Mouse (Mus musculus) myocyte (in vitro differentiated cells): ENCODE measurements around the gene Man2a1. TPM values are rescaled to one million over a fixed set of nuclear protein-coding genes. Genes with fewer than 3 reads are reported as not detected.

Experiments
- H3K27me3 ChIP-seq: one replicate; pipeline ENCODE4 v1.6.1; 2011; ENCODE audit not compliant: control insufficient read depth, insufficient read depth, insufficient read length
- H3K36me3 ChIP-seq: one replicate; pipeline ENCODE4 v1.6.1; 2011; ENCODE audit not compliant: control insufficient read depth, insufficient read depth
- H3K4me2 ChIP-seq: one replicate; pipeline ENCODE4 v1.6.1; 2011; ENCODE audit warnings: low read depth, control low read depth
- H3K4me3 ChIP-seq: one replicate; pipeline ENCODE4 v1.5.1; 2011; ENCODE audit warnings: mild to moderate bottlenecking, control low read depth, moderate library complexity
- H3K79me2 ChIP-seq: one replicate; pipeline ENCODE4 v1.6.1; 2011; ENCODE audit not compliant: control insufficient read depth, insufficient read depth
- H3ac ChIP-seq: one replicate; pipeline ENCODE4 v1.6.1; 2011; ENCODE audit not compliant: control insufficient read depth, insufficient read length
- CEBPB ChIP-seq: IDR thresholded peaks from 2 replicates; pipeline ENCODE4 v1.6.1; 2011; ENCODE audit warnings: mild to moderate bottlenecking, moderate library complexity; ENCODE audit not compliant: poor library complexity, insufficient read depth, severe bottlenecking
- E2F4 ChIP-seq: IDR thresholded peaks from one replicate; pipeline ENCODE4 v1.6.1; 2011; ENCODE audit warnings: mild to moderate bottlenecking, control low read depth, moderate library complexity; ENCODE audit not compliant: insufficient read depth
- MAX ChIP-seq: IDR thresholded peaks from one replicate; pipeline ENCODE4 v1.6.1; 2011; ENCODE audit warnings: low read depth, mild to moderate bottlenecking, control low read depth
- MYOD1 ChIP-seq, 3 experiments: IDR thresholded peaks; one replicate each; pipeline ENCODE4 v1.6.1; 2011; ENCODE audit warnings: control low read depth in 2 of 3, low read depth in 2 of 3, mild to moderate bottlenecking in 2 of 3, moderate library complexity in 1 of 3; ENCODE audit not compliant: insufficient read length in 2 of 3, control insufficient read depth in 1 of 3
- MYOG ChIP-seq, 3 experiments: IDR thresholded peaks; one replicate each; pipeline ENCODE4 v1.6.1; 2011; ENCODE audit warnings: control low read depth in 2 of 3, low read depth in 2 of 3, mild to moderate bottlenecking in 2 of 3; ENCODE audit not compliant: insufficient read length in 2 of 3, control insufficient read depth in 1 of 3, insufficient read depth in 1 of 3
- POLR2A ChIP-seq: IDR thresholded peaks from one replicate; pipeline ENCODE4 v1.6.1; 2011; ENCODE audit warnings: low read depth, mild to moderate bottlenecking, control low read depth, moderate library complexity; ENCODE audit not compliant: insufficient read length
- POLR2AphosphoS2 ChIP-seq: IDR thresholded peaks from one replicate; pipeline ENCODE4 v1.6.1; 2011; ENCODE audit warnings: low read depth, control low read depth; ENCODE audit not compliant: insufficient read length
- REST ChIP-seq: IDR thresholded peaks from one replicate; pipeline ENCODE4 v1.6.1; 2011; ENCODE audit warnings: mild to moderate bottlenecking, control low read depth, moderate library complexity; ENCODE audit not compliant: insufficient read depth, insufficient read length
- SRF ChIP-seq: IDR thresholded peaks from one replicate; pipeline ENCODE4 v1.6.1; 2011; ENCODE audit warnings: low read depth; ENCODE audit not compliant: control insufficient read depth, insufficient read length
- TCF12 ChIP-seq: IDR thresholded peaks from one replicate; pipeline ENCODE4 v1.6.1; 2011; ENCODE audit warnings: mild to moderate bottlenecking, control low read depth; ENCODE audit not compliant: poor library complexity, insufficient read depth, severe bottlenecking
- TCF3 ChIP-seq: IDR thresholded peaks from one replicate; pipeline ENCODE4 v1.6.1; 2011; ENCODE audit warnings: low read depth, control low read depth; ENCODE audit not compliant: insufficient read length
- USF1 ChIP-seq: IDR thresholded peaks from one replicate; pipeline ENCODE4 v1.6.1; 2011; ENCODE audit warnings: low read depth, mild to moderate bottlenecking, control low read depth, moderate library complexity
- polyA plus RNA-seq: library from polyadenylated mRNA; unstranded; fragments of >200 nt; fragmentation: generic; extraction: Trizol; gene quantifications from one replicate; pipeline ENCODE4 v1.2.1, GENCODE M21; 2012; ENCODE audit warnings: missing spikeins

Man2a1 gene
- polyA plus RNA-seq, 1 experiment, result 8.6 TPM

DNA sequence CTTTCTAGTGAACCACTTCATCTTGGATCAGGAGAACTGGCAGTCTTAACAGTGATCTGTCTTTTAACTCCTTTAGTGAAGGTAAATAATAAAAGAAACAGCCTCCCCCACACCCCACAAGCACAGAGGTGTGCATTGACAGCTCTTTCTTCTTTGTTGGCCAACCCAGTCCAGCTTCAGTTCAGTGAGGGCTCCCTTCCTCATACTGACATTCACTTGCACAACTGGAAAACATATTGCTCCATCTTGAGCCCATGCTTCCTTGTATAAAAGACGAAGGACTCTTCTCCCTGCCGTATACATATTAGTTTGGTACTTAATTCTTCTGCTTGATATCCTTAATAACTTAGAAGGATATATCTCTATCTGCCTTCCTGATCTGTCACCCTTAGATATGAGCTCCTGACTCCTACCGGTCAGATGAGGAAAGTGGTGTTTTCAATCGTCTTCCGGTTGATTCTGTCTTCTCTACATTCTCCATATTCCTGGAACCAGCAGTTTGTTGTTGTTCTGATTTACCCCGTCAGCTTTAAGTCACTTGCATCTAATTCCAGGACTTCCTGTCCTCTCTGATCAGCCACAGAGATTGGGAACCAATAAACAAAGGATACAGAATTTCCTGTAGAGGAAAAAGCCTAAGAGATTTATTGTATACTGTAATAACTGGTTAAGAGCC, 8.5 kb downstream of the Man2a1 start:
- no peaks in the 10 kb centered on the region for H3K27me3 ChIP-seq
- H3K79me2 ChIP-seq, result peaks cover 75% of the 10 kb centered on the region
- no peak overlapping the region for H3K4me2 ChIP-seq
- no peak overlapping the region for H3K4me3 ChIP-seq
- no peak overlapping the region for H3ac ChIP-seq
- TF ChIP-seq E2F4 (no peak), REST (no peak), TCF3 (no peak), USF1 (no peak), POLR2AphosphoS2 (no peak), MYOD1 (IDR thresholded peaks at IDR 0.05; ENCODE audit: control insufficient read depth in 1 of 3, insufficient read length in 2 of 3, low read depth in 2 of 3) (no peak), MAX (no peak)
- H3K36me3 ChIP-seq, result peaks cover 16% of the 10 kb centered on the region

DNA sequence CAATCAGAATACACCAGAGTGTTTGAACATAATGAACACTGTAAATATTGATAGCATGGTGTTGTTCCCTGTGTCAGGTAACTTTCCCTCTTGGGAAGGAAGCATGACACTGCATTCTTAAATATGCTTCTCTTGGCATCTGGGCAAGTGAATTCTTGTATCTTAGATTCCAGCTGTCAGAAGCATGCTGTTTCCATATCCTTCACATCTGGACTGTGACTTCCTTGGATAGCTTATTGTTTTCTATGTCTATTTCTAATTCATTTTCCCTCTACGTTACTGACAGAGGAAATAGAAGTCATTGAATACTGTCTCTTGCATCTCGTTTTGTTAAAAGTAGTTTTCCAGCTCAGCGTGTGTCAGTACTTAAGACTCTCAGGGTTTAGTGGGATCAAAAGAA, 9.2 kb downstream of the Man2a1 start:
- TF ChIP-seq CEBPB (no peak), USF1 (no peak), TCF12 (no peak), MYOD1 (IDR thresholded peaks at IDR 0.05; ENCODE audit: control insufficient read depth in 1 of 3, insufficient read length in 2 of 3, low read depth in 2 of 3) (no peak), MYOG (IDR thresholded peaks at IDR 0.05; ENCODE audit: control insufficient read depth in 1 of 3, insufficient read depth in 1 of 3, insufficient read length in 2 of 3, low read depth in 2 of 3) (no peak), E2F4 (no peak), MAX (no peak), REST (no peak), POLR2AphosphoS2 (no peak)
- H3K36me3 ChIP-seq, result peaks cover 16% of the 10 kb centered on the region
- H3K4me3 ChIP-seq, result no peak overlapping the region

DNA sequence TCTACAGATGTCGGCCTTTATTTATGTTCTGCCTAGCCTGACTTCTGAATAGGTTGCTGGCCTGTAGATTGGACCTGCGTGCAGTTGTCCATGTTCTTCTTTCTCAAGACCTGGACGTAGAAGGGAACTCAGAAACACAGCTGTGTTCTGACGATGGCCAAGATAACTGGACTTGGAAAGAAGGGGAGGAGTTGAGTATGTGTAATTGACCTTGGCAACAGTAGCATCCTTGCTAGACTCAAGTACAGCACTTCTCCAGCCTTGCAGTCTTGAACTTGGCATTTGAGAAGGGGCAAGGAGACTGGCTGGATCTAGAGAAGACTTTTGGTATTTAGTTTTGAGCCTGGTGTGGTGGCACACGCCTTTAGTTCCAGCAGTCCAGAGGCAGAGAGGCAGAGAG, 10.9 kb downstream of the Man2a1 start:
- peaks cover 16% of the 10 kb centered on the region for H3K36me3 ChIP-seq
- no peak overlapping the region for H3K4me3 ChIP-seq
- TF ChIP-seq REST (no peak), E2F4 (no peak), SRF (no peak), CEBPB (no peak), TCF3 (no peak), POLR2AphosphoS2 (no peak), USF1 (no peak), TCF12 (no peak), MAX (no peak), MYOD1 (IDR thresholded peaks at IDR 0.05; ENCODE audit: control insufficient read depth in 1 of 3, insufficient read length in 2 of 3, low read depth in 2 of 3) (no peak), POLR2A (no peak), MYOG (IDR thresholded peaks at IDR 0.05; ENCODE audit: control insufficient read depth in 1 of 3, insufficient read depth in 1 of 3, insufficient read length in 2 of 3, low read depth in 2 of 3) (no peak)

More for the DNA sequence above, 9.2 kb downstream of the Man2a1 start:
- Histone ChIP-seq H3K27me3 (no peaks in the 10 kb centered on the region), H3K79me2 (peaks cover 75% of the 10 kb centered on the region), H3K4me2 (no peak overlapping the region), H3ac (no peak overlapping the region)

DNA sequence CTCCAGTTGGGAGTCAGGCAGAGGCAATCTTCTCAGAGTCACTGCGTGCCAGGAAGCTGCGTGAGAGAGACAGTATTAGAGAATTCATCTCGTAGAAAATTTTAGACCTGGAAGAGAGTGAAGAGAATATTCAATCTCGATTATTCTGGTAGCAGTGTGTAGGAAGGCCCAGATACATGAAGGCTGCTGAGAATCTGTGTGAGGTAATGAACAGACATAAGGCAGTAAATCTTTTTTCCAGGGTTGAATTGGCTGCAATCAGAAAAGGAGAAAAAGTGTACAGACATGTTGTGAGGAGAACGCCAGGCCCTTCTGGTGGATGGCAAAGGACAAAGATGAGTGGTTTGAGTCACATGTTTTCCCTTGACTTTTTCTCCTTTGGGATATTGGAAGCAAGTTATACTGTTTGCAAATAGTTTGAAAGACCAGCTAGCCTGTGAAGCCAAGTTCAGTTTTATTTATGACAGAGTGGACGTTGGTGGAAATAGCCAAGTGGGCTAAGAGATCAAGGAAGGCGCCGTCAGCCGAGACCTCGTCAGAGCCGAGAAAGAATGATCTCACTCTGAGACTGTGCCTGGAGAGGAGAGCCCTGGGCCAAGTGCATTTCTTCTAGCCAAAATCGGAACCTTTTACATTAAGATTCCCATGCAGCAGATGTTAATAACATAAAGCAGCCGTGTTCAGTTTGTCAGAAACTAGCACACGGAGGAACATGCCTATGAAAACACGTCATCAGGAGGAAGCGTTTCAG, 11.8 kb downstream of the Man2a1 start:
- TF ChIP-seq REST (no peak), POLR2A (no peak), USF1 (no peak), TCF12 (no peak), E2F4 (no peak), CEBPB (no peak), TCF3 (no peak), MAX (no peak), MYOD1 (IDR thresholded peaks at IDR 0.05; ENCODE audit: control insufficient read depth in 1 of 3, insufficient read length in 2 of 3, low read depth in 2 of 3) (no peak), SRF (no peak), MYOG (IDR thresholded peaks at IDR 0.05; ENCODE audit: control insufficient read depth in 1 of 3, insufficient read depth in 1 of 3, insufficient read length in 2 of 3, low read depth in 2 of 3) (no peak), POLR2AphosphoS2 (no peak)
- peaks cover 70% of the 10 kb centered on the region for H3K79me2 ChIP-seq
- H3K36me3 ChIP-seq, result peaks cover 16% of the 10 kb centered on the region
- no peak overlapping the region for H3K4me3 ChIP-seq
- H3ac ChIP-seq, result no peak overlapping the region
- no peak overlapping the region for H3K4me2 ChIP-seq
- H3K27me3 ChIP-seq, result no peaks in the 10 kb centered on the region

More for the DNA sequence above, 10.9 kb downstream of the Man2a1 start:
- H3K79me2 ChIP-seq, result peaks cover 73% of the 10 kb centered on the region
- no peaks in the 10 kb centered on the region for H3K27me3 ChIP-seq
- H3K4me2 ChIP-seq, result no peak overlapping the region
- H3ac ChIP-seq, result no peak overlapping the region

DNA sequence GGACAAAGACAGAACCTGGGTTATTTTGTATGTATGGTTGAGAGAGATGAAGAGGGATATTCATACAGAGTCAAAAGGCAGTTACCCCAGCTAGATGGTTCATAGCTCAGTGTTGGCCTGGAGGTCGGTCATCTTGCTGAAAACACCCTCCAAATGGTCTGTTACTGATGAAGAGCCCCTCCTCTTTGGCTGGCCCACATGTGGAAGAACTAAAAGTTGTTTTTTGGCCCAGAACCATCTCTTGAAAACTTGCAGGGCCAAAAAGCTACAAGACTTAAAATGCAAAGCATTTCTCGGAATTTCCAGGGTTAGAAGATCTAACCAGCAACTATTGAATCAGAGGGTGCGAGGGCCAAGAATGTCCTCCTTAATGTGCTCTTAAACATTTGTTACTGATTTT, 12.4 kb downstream of the Man2a1 start:
- Histone ChIP-seq H3K36me3 (peaks cover 16% of the 10 kb centered on the region), H3K4me2 (no peak overlapping the region), H3K27me3 (no peaks in the 10 kb centered on the region), H3ac (no peak overlapping the region), H3K4me3 (no peak overlapping the region), H3K79me2 (peaks cover 73% of the 10 kb centered on the region)
- no peak for TF ChIP-seq MYOG (IDR thresholded peaks at IDR 0.05; ENCODE audit: control insufficient read depth in 1 of 3, insufficient read depth in 1 of 3, insufficient read length in 2 of 3, low read depth in 2 of 3)
- TF ChIP-seq USF1, result no peak
- no peak for TF ChIP-seq REST
- TF ChIP-seq SRF, result no peak
- TF ChIP-seq POLR2A, result no peak
- TF ChIP-seq TCF3, result no peak
- TF ChIP-seq MYOD1 (IDR thresholded peaks at IDR 0.05; ENCODE audit: control insufficient read depth in 1 of 3, insufficient read length in 2 of 3, low read depth in 2 of 3), result no peak
- no peak for TF ChIP-seq TCF12
- no peak for TF ChIP-seq MAX
- TF ChIP-seq E2F4, result no peak
- TF ChIP-seq CEBPB, result no peak
- TF ChIP-seq POLR2AphosphoS2, result no peak
